Mouse (Mus musculus): Measurements from ENCODE around the gene Srp9. TPM values are rescaled to one million over a fixed set of nuclear protein-coding genes. Genes with fewer than 3 reads are reported as not detected.
A peak's percentile ranks its signal among the peaks of the same experiment; 100 is the strongest.

The Srp9 gene
- polyA plus RNA-seq, 1 experiment from 2014 or later: 200 TPM

DNA sequence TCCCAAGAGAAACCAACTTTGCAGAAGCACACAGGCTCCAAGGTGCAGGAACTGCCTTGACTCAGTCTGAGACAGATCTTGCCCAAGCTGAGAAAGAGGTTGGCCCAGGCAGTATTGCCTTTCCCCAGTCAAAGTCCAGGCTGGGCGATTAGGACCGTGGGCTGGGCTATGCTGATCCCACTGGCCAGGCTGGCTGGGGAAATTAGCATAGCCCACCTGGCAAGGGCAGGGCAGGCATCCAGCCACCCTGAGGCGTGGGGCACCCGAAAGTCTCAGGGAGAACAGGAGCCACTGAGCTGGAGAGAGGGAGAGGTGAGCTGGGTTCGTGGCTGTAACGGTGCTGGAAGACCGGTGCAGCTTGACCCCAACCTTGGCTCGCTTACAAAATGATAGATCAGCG lies 15.4 kb downstream of the Srp9 start:
- no peak overlapping the region for H3K9ac ChIP-seq (replicated peaks; ENCODE audit: low read length)
- no peaks in the 10 kb centered on the region for H3K36me3 ChIP-seq (replicated peaks; ENCODE audit: control insufficient read depth, insufficient read depth, low read depth, low read length)
- WGBS: 39% methylated on average over 9 of the region's 9 CpGs
- H3K27ac ChIP-seq (replicated peaks; ENCODE audit: low read depth, low read length): no peak overlapping the region
- no peak overlapping the region for H3K4me3 ChIP-seq (ENCODE audit: low read depth, low read length)
- DNase-seq (ENCODE audit: low spot score) (no peak), ATAC-seq (replicated peaks; ENCODE audit: insufficient number of reproducible peaks, low FRiP score, low TSS enrichment, low read depth) (no peak)
- no peaks in the 10 kb centered on the region for H3K27me3 ChIP-seq (ENCODE audit: control insufficient read depth, insufficient read depth, low read length)
- no peak overlapping the region for H3K4me2 ChIP-seq (ENCODE audit: low read depth, low read length)
- H3K4me1 ChIP-seq (ENCODE audit: control insufficient read depth, insufficient read depth, low read length): no peaks in the 10 kb centered on the region; the same call in 1 of the 2 replicates
- H3K9me3 ChIP-seq (replicated peaks; ENCODE audit: control insufficient read depth, low read length): no peaks in the 10 kb centered on the region

DNA sequence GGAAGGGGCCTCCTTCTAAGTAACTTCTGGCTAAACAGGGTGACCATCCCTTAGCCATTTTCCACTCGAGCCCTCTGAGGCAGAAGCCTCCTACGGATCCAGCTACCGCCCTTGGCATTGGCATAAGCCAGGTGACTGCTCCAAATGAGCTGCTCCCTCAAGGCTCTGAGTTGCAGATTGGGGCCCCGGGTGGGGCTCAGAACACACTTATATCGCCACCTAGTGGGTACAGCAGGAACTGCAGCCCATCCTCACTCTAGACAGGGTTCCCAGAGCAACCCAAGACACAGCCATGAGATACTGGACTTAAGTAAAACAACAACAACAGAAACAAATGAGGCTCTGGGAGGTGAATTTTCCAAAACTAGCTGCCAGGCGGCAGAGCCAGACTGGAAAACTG lies 15.8 kb downstream of the Srp9 start:
- H3K9me3 ChIP-seq (replicated peaks; ENCODE audit: control insufficient read depth, low read length): no peaks in the 10 kb centered on the region
- no peak overlapping the region for H3K4me3 ChIP-seq (ENCODE audit: low read depth, low read length)
- WGBS: 5% methylated on average over 6 of the region's 6 CpGs
- H3K4me2 ChIP-seq (ENCODE audit: low read depth, low read length): no peak overlapping the region
- no peak overlapping the region for H3K27ac ChIP-seq (replicated peaks; ENCODE audit: low read depth, low read length)
- DNase-seq (ENCODE audit: low spot score) (peak; percentile 91), ATAC-seq (replicated peaks; ENCODE audit: insufficient number of reproducible peaks, low FRiP score, low TSS enrichment, low read depth) (peak; percentile 55; the same call in 1 of the 2 replicates)
- no peak overlapping the region for H3K9ac ChIP-seq (replicated peaks; ENCODE audit: low read length)
- no peaks in the 10 kb centered on the region for H3K27me3 ChIP-seq (ENCODE audit: control insufficient read depth, insufficient read depth, low read length)
- H3K36me3 ChIP-seq (replicated peaks; ENCODE audit: control insufficient read depth, insufficient read depth, low read depth, low read length): no peaks in the 10 kb centered on the region
- no peaks in the 10 kb centered on the region; the same call in 1 of the 2 replicates for H3K4me1 ChIP-seq (ENCODE audit: control insufficient read depth, insufficient read depth, low read length)

DNA sequence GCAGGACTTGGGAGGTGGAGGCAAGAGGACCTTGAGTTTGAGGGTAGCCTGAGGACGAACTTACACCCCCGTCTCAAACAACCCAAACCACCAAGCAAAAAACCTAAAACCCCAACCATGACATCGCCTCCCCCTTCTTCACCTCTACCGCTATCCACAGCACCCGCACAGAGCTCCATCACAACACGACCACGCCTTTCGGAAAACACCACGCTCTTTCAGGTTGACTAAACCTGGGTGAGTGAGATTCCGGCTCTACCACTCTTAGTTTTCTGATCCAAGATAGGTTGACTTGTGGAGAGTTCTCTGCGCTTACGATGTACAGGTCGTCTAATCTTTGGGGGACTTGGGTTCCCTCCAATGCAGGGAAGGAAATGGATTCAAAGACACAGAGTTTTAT lies 18.2 kb downstream of the Srp9 start:
- no peaks in the 10 kb centered on the region; the same call in 1 of the 2 replicates for H3K4me1 ChIP-seq (ENCODE audit: control insufficient read depth, insufficient read depth, low read length)
- DNase-seq (ENCODE audit: low spot score) (no peak), ATAC-seq (replicated peaks; ENCODE audit: insufficient number of reproducible peaks, low FRiP score, low TSS enrichment, low read depth) (no peak)
- no peak overlapping the region for H3K4me3 ChIP-seq (ENCODE audit: low read depth, low read length)
- H3K9ac ChIP-seq (replicated peaks; ENCODE audit: low read length): no peak overlapping the region
- H3K4me2 ChIP-seq (ENCODE audit: low read depth, low read length): no peak overlapping the region
- H3K9me3 ChIP-seq (replicated peaks; ENCODE audit: control insufficient read depth, low read length): no peaks in the 10 kb centered on the region
- 93% methylated on average over 13 of the region's 13 CpGs for WGBS
- H3K27ac ChIP-seq (replicated peaks; ENCODE audit: low read depth, low read length): no peak overlapping the region
- no peaks in the 10 kb centered on the region for H3K36me3 ChIP-seq (replicated peaks; ENCODE audit: control insufficient read depth, insufficient read depth, low read depth, low read length)
- no peaks in the 10 kb centered on the region for H3K27me3 ChIP-seq (ENCODE audit: control insufficient read depth, insufficient read depth, low read length)

DNA sequence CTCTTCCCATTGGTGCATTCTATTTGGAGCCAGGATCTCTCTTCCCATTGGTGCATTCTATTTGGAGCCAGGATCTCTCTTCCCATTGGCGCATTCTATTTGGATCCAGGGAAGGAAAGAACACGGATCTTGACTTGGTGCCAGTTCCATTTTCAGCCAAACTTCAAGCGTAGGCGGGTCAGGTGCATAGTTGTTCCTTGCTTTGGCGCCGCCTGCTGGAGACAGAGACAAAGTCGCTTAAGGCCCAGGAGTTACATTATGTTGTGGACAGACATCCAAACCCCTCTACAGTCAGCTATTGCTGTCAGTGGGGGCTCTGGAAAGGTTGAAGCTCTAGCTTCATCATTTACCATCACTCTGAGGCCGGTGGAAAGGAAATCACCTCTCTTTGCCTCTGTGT lies 18.8 kb downstream of the Srp9 start:
- no peak overlapping the region for H3K4me3 ChIP-seq (ENCODE audit: low read depth, low read length)
- H3K27me3 ChIP-seq (ENCODE audit: control insufficient read depth, insufficient read depth, low read length): no peaks in the 10 kb centered on the region
- H3K9ac ChIP-seq (replicated peaks; ENCODE audit: low read length): no peak overlapping the region
- DNase-seq (ENCODE audit: low spot score): no peak
- 80% methylated on average over 8 of the region's 8 CpGs for WGBS
- no peak overlapping the region for H3K27ac ChIP-seq (replicated peaks; ENCODE audit: low read depth, low read length)
- no peak for ATAC-seq (replicated peaks; ENCODE audit: insufficient number of reproducible peaks, low FRiP score, low TSS enrichment, low read depth)
- no peaks in the 10 kb centered on the region for H3K9me3 ChIP-seq (replicated peaks; ENCODE audit: control insufficient read depth, low read length)
- no peaks in the 10 kb centered on the region for H3K36me3 ChIP-seq (replicated peaks; ENCODE audit: control insufficient read depth, insufficient read depth, low read depth, low read length)
- no peak overlapping the region for H3K4me2 ChIP-seq (ENCODE audit: low read depth, low read length)
- H3K4me1 ChIP-seq (ENCODE audit: control insufficient read depth, insufficient read depth, low read length): no peaks in the 10 kb centered on the region; the same call in 1 of the 2 replicates

DNA sequence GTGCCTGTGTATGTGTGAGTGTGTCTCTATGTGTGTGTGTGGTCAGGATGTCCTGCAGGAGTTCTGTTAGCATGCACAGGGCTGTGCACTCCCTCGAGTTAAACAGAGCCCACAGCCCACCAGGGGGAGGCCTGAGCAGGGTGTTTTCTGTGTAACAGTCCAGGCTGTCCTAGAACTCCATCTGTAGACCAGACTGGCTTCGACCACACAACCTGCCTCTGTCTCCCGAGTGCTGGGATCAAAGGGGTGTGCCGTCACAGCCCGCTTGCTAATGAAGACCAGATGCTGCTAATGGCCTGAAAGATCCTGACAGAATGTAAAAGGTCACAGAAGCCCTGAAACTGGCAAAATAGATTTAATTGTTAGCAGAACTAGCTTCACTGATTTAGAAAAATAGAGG lies 21.0 kb downstream of the Srp9 start:
- Histone ChIP-seq H3K4me2 (ENCODE audit: low read depth, low read length) (no peak overlapping the region), H3K9me3 (replicated peaks; ENCODE audit: control insufficient read depth, low read length) (no peaks in the 10 kb centered on the region), H3K27ac (replicated peaks; ENCODE audit: low read depth, low read length) (no peak overlapping the region; the same call in 1 of the 2 replicates), H3K36me3 (replicated peaks; ENCODE audit: control insufficient read depth, insufficient read depth, low read depth, low read length) (no peaks in the 10 kb centered on the region), H3K4me3 (ENCODE audit: low read depth, low read length) (no peak overlapping the region), H3K27me3 (ENCODE audit: control insufficient read depth, insufficient read depth, low read length) (no peaks in the 10 kb centered on the region), H3K9ac (replicated peaks; ENCODE audit: low read length) (no peak overlapping the region), H3K4me1 (ENCODE audit: control insufficient read depth, insufficient read depth, low read length) (no peaks in the 10 kb centered on the region; the same call in 1 of the 2 replicates)
- peak; percentile 88 for ATAC-seq (replicated peaks; ENCODE audit: insufficient number of reproducible peaks, low FRiP score, low TSS enrichment, low read depth)
- 16% methylated on average over 5 of the region's 5 CpGs for WGBS
- DNase-seq (ENCODE audit: low spot score): peak; percentile 86

DNA sequence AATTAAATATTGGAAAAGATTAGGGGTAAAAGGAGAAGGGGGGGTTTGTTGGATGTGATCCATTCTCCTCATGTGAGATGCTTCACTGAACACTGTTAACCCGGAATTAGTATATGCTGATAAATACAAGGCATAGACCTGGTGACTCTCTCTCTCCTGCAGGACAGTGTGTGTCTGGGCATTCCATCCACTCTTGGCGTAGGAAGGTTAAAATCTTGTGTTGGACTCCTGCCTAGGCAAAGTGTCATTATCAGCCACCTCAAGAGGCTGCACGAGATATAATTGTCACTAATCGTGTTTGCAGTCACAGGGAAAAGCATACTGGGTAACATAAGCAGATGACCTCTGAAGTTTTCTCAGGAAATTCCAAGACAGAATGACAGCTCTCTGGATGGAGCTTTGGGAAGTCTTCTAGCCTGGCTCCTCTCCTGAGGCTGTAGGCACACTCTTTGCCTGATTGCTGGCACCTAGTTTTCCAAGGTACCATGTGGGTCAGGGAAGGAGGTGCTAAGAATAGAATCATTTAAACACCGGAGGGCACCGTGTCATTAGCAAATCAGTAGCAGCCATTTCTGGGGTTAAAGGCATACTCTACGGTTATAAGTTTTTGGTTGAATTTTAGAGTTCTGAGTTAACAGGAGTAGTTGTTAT lies 24.5 kb downstream of the Srp9 start:
- H3K27me3 ChIP-seq (ENCODE audit: control insufficient read depth, insufficient read depth, low read length): no peaks in the 10 kb centered on the region
- no peak overlapping the region for H3K4me3 ChIP-seq (ENCODE audit: low read depth, low read length)
- ATAC-seq (replicated peaks; ENCODE audit: insufficient number of reproducible peaks, low FRiP score, low TSS enrichment, low read depth): no peak
- H3K4me1 ChIP-seq (ENCODE audit: control insufficient read depth, insufficient read depth, low read length): no peaks in the 10 kb centered on the region
- no peak for DNase-seq (ENCODE audit: low spot score)
- no peak overlapping the region for H3K27ac ChIP-seq (replicated peaks; ENCODE audit: low read depth, low read length)
- no peaks in the 10 kb centered on the region for H3K36me3 ChIP-seq (replicated peaks; ENCODE audit: control insufficient read depth, insufficient read depth, low read depth, low read length)
- no peaks in the 10 kb centered on the region for H3K9me3 ChIP-seq (replicated peaks; ENCODE audit: control insufficient read depth, low read length)
- no peak overlapping the region for H3K4me2 ChIP-seq (ENCODE audit: low read depth, low read length)
- H3K9ac ChIP-seq (replicated peaks; ENCODE audit: low read length): no peak overlapping the region
- WGBS: 63% methylated on average over 7 of the region's 7 CpGs

DNA sequence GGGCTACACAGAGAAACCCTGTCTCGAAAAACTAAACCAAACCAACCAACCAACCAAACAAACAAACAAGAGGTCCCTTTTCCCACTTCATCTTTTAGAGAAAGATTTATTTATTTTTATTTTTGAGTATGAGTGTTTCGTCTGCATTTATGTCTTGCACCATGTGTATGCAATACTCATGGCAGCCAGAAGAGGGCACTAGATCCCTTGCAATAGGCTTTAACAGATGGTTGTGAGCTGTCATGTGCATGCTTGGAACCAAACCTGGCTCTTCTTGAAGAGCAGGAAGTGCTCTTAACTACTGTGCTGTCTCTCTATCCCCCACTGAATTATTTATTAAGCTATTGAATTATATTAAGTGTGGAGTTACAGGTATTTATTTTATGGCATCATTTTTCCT lies 25.4 kb downstream of the Srp9 start:
- ATAC-seq (replicated peaks; ENCODE audit: insufficient number of reproducible peaks, low FRiP score, low TSS enrichment, low read depth) (no peak), DNase-seq (ENCODE audit: low spot score) (peak; percentile 12)
- Histone ChIP-seq H3K4me3 (ENCODE audit: low read depth, low read length) (no peak overlapping the region), H3K27ac (replicated peaks; ENCODE audit: low read depth, low read length) (no peak overlapping the region), H3K27me3 (ENCODE audit: control insufficient read depth, insufficient read depth, low read length) (no peaks in the 10 kb centered on the region), H3K4me1 (ENCODE audit: control insufficient read depth, insufficient read depth, low read length) (no peaks in the 10 kb centered on the region), H3K9me3 (replicated peaks; ENCODE audit: control insufficient read depth, low read length) (no peaks in the 10 kb centered on the region), H3K9ac (replicated peaks; ENCODE audit: low read length) (no peak overlapping the region), H3K4me2 (ENCODE audit: low read depth, low read length) (no peak overlapping the region), H3K36me3 (replicated peaks; ENCODE audit: control insufficient read depth, insufficient read depth, low read depth, low read length) (no peaks in the 10 kb centered on the region)
- 87% methylated on average over 2 of the region's 2 CpGs for WGBS

DNA sequence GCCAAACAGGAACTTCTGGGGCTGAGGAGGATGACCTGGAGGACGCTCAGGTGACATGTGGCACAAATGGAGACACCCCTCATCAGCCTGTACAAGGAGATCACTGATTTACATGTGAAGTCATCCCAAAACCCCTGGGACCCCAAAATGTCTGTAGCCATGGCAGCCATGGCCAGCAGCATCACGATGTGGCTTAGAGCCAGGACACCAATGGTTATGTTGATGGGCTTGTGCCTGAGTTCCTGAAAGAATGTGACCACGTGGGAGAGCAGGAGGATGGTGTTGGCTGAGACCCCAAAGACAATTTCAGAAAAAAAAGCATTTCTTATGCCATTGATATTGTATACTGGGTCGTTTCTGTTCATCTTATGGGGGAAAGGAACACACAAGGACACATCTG lies 33.2 kb downstream of the Srp9 start:
- no peak overlapping the region for H3K9ac ChIP-seq (replicated peaks; ENCODE audit: low read length)
- 64% methylated on average over 4 of the region's 4 CpGs for WGBS
- H3K4me3 ChIP-seq (ENCODE audit: low read depth, low read length): no peak overlapping the region
- no peaks in the 10 kb centered on the region for H3K4me1 ChIP-seq (ENCODE audit: control insufficient read depth, insufficient read depth, low read length)
- no peaks in the 10 kb centered on the region for H3K36me3 ChIP-seq (replicated peaks; ENCODE audit: control insufficient read depth, insufficient read depth, low read depth, low read length)
- no peak overlapping the region for H3K27ac ChIP-seq (replicated peaks; ENCODE audit: low read depth, low read length)
- no peak for DNase-seq (ENCODE audit: low spot score)
- H3K27me3 ChIP-seq (ENCODE audit: control insufficient read depth, insufficient read depth, low read length): no peaks in the 10 kb centered on the region
- no peaks in the 10 kb centered on the region for H3K9me3 ChIP-seq (replicated peaks; ENCODE audit: control insufficient read depth, low read length)
- H3K4me2 ChIP-seq (ENCODE audit: low read depth, low read length): no peak overlapping the region
- ATAC-seq (replicated peaks; ENCODE audit: insufficient number of reproducible peaks, low FRiP score, low TSS enrichment, low read depth): no peak
